Mouse (Mus musculus): ENCODE results near the gene Postn.

Postn gene

GRCm38 (mm10) chr3:54420189-54420928 is 59.5 kb downstream of the Postn start:
- no peak for DNase-seq (ENCODE audit: low read depth)

- DNase-seq (ENCODE audit: low read depth) = no peak
Measured at GRCm38 (mm10) chr3:54420983-54421382, 60.1 kb downstream of the Postn start.

GRCm38 (mm10) chr3:54421666-54422065 is 60.8 kb downstream of the Postn start:
- DNase-seq (ENCODE audit: low read depth) = peak; percentile 23

- DNase-seq (ENCODE audit: low read depth) = no peak
Measured at GRCm38 (mm10) chr3:54424146-54424545, 63.2 kb downstream of the Postn start.

GRCm38 (mm10) chr3:54431663-54432062 is 70.8 kb downstream of the Postn start:
- DNase-seq (ENCODE audit: low read depth) = no peak

- no peak for DNase-seq (ENCODE audit: low read depth)
Measured at GRCm38 (mm10) chr3:54432167-54432566, 71.3 kb downstream of the Postn start.

GRCm38 (mm10) chr3:54432605-54433004 is 71.7 kb downstream of the Postn start:
- DNase-seq (ENCODE audit: low read depth) = no peak

- DNase-seq (ENCODE audit: low read depth) = no peak
Measured at GRCm38 (mm10) chr3:54434571-54434970, 73.7 kb downstream of the Postn start.

GRCm38 (mm10) chr3:54436373-54436964 is 75.6 kb downstream of the Postn start:
- DNase-seq (ENCODE audit: low read depth) = no peak
